Mouse (Mus musculus) ovary, postnatal 14 days (tissue): Measurements from ENCODE around the gene Fam171a2.
A peak's percentile ranks its signal among the peaks of the same experiment; 100 is the strongest.

ENCODE experiments used
- DNase-seq: peaks from one replicate; pipeline ENCODE4 v3.0.0; 2022; ENCODE audit warnings: low spot score

Gene Fam171a2

DNA sequence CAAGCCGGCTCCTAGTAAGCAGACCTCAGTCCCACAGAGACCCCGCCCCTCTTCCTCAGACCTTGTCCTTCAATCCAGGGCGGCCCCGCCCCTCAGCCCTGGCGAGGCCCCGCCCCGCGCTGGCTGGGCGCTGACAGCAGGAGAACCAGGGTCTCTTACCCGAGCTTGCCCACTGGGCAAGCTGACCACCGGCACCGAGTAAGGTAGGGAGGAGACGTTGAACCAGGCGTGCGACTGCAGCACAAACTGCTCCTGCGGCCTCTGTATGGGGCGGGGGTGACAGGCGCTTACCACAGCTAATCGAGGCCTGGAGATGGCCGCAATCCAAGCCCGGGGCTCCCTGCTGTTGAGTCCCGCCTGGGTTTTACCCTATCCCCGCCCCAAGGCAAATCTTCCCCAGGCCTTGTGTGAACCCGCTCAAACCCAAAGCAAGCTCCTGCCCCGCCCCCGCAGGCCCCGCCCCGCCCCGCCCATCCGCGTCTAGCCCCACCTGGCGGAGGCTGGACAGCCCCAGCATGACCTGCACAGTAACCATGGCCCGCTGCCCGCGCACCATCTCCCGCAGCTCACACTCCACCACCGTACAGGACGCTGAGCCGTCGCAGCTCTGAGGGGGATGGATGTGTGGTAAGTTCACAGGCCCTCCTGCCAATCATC is 8.4 kb upstream of the Fam171a2 start:
- DNase-seq: peak; percentile 71

DNA sequence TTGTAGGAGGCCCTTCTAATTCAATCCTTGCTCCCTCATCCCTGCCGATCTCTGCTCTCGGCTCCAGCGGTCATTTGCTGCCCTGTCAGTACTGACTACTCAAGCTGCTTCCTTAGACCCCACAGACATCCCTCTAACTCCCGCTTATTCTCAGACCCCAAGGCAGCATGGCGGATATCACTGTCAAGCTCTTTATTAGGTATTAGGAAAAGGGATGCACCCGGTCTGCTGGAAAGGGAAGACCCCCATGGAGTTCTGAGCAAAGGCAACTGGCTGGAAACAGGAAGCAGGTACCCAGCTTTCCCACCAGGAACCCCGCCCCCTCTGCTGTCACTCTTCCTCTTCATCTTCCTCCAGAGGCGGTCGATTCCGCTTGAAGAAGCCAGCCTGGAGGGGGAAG is 5.6 kb upstream of the Fam171a2 start:
- no peak for DNase-seq

- no peak for DNase-seq
Measured at GRCm38 (mm10) chr11:102449043-102450008, 1.8 kb upstream of the Fam171a2 start.

DNA sequence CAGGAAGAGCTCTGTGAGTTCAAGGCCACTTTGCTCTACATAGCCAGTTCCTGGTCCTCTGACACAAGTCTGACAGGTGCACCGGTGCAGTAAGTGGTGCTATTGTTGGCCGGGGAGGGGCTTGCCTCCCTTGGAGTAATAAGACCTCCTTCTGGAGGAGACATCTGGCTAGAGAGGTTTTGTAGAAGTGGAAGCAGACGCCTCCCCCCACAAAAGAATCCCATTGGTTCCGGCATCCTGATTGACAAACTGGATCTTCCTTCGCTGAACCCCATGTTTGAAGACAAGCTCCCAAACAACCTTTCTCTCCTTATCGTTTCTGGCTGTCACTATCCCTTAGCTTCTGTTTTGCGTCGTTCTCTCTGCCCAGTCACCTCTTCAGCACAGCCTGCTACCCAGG is 845 bp upstream of the Fam171a2 start:
- no peak for DNase-seq

GRCm38 (mm10) chr11:102446581-102447461 is 661 bp downstream of the Fam171a2 start:
- no peak for DNase-seq

DNA sequence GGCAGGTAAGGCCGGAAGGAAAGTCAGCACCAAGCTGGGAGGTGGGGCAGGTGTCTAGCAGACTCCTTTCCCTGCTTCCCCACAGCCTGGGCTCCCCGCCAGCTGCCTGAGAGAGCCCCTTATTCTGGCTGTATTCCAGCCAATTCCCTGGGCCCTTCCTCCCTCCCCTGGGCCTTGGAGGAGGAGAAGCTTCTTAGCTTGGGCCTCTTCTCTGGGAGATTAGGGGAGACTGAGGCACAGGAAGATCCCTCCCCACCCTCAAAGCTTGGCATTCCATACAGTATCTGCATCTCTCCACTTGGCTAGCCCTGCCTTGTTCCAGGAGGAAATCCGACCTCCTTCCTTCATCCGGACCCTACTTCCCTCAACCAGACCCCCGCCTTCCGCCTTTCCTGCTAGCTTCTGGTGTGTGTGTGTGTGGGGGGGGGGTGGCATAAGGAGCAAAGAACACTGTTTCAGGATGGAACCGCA is 1.6 kb downstream of the Fam171a2 start:
- DNase-seq: no peak

- DNase-seq: no peak
Measured at GRCm38 (mm10) chr11:102445264-102445890, 2.1 kb downstream of the Fam171a2 start.

DNA sequence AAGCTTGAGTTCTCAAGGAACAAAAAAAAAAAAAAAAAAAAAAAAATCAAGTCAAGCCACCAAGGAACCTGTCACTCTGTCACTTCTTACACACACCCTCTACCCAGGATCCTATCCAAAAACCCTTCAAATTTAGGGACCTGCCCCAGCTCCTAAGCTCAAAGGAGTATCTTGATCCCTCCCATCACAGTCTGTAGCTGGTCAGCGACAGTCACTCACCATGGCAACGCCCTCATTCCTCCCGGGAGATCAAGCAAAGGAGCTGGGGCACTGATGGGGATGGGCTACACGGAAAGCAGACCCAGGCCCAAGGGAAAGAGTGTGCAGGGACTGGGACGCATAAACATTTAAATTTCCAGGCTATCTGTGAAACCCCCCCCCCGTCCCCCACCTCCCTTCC is 2.7 kb downstream of the Fam171a2 start:
- no peak for DNase-seq

- no peak for DNase-seq
Measured at GRCm38 (mm10) chr11:102444321-102444720, 3.2 kb downstream of the Fam171a2 start.

GRCm38 (mm10) chr11:102443740-102444139 is 3.7 kb downstream of the Fam171a2 start:
- DNase-seq: no peak

- no peak for DNase-seq
Measured at GRCm38 (mm10) chr11:102442089-102442488, 5.4 kb downstream of the Fam171a2 start.

GRCm38 (mm10) chr11:102441434-102441833 is 6.0 kb downstream of the Fam171a2 start:
- no peak for DNase-seq

DNA sequence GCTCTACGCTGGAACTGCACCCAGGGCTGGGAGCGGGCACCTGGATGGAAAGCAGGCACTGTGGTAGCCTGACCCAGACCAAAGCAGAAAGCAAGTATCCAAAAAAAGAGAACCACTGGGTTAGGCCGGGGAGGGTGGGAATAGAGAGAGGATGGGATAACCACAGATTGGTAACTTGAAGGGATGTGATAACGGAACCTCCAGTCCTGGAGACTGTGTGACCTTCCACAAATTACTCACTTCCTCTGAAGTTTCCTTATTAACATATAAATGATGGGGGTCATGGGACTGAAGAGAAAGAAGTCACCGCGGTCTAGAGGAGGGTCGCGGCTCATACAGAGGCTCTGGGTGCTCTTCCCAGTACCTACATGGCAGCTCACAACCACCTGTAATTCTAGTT is 7.2 kb downstream of the Fam171a2 start:
- DNase-seq: no peak

- DNase-seq: no peak
Measured at GRCm38 (mm10) chr11:102439093-102440082, 8.1 kb downstream of the Fam171a2 start.

DNA sequence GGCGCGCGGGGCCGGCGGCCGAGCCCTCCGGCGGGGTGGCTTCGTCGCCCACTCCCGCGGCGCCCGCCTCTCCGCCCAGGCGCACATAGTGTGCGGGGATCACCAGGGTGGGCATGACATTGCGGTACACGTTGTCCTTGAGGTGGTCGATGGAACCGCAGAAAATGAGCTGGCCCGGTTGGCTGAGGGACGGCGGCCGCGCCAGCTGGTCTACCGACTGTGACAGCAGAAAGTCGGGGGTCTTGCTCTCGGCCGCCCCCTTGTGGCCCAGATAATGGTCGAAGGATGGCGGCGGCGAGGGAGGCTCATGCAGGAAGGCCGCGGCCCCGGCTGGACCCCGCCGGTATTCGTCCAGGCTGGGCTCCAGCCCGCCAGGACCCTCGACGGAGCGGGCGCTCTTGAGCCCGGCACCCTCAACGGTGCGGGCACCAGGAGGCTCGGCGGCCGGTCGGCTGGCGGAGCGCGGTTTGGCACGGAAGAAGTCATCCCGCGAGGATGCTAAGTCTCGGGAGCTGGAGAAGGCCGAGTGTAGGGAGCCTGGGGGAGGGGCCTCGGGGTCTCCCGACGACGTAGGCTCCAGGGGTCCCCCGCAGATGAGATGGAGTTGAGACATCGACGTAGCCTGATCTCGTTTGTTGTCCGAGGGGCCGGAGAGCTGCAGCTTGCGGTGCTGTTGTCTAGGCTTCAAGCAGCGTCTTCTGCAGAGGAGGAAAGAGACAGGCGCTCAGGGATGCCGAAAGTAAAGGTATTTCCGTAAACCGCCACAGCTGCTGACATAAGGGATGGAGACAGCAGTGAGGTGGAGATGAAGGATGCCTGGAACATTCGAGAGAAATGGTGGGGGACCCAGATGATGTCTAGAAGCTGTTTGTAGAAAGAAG is 9.0 kb downstream of the Fam171a2 start:
- DNase-seq: peak; percentile 83

DNA sequence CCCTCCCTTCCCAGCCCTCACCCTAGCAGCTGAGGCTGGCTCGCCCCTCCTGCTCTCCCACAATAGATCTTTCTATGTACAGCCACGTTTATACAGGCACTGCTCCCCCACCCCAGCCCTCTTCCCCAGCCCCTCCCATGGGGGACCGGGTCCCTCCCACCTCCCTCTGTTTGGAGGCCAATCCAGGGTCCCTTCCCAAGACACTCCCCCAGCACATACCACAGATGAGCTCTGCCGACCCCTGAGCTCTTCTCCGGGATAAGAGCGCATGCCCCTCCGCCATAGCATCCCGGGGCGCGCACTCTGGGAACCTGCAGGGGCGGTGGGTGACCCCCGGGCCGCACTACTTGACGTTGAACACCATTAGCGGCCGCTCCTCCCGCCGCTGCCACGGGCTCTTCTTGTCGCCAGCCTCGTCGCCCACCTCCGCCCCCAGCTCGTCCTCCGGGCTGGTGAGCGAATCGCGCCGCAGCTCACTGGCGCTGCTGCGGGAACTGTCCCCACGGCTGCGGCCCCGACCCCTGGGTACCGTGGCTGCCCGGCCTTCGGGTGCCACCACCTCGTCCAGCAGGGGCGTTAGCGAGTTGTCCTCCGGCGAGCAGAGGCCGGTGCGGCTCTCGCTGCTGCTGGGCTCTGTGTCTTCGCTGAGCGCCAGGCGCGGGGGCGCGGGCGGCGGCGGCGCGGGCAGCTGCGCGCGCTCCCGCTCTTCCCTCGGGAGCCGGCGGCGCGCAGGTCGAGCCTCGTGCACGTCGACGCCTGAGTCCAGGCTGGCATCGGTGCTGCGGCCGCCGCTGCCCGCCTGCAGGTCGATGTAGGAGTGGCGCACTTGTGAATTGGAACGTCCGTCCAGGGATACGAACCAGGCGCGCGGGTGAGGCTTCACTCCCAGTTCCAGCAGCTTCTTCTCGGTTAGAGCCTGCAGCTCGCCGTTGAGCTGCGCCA is 10.1 kb downstream of the Fam171a2 start:
- no peak for DNase-seq

DNA sequence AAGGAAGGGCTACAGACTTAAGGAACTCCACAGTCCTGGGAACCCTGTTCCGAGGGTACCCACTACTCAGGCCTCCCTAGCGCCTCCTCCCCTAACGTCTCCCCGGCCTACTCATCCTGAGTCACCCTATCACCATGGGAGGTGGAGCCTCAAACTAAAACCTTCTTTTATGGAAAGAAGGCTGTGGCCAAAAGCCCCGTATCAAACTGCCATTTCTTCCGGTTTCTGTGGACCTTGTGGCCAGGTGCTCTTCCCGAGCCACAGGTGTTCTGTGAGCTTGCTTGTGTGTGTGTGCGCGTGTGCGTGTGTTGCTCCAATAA is 11.1 kb downstream of the Fam171a2 start:
- DNase-seq: no peak

- DNase-seq: no peak
Measured at GRCm38 (mm10) chr11:102435754-102436470, 11.6 kb downstream of the Fam171a2 start.
